Mouse (Mus musculus): Measurements from ENCODE around the gene Sox6.

- TF ChIP-seq CTCF (IDR thresholded peaks at IDR 0.05) = no peak
- TF ChIP-seq POLR2A (IDR thresholded peaks at IDR 0.05; ENCODE audit: insufficient read depth, low read depth, low read length) = no peak
- TF ChIP-seq EP300 (IDR thresholded peaks at IDR 0.05; ENCODE audit: insufficient read depth, low read depth, low read length) = no peak
Measured at GRCm38 (mm10) chr7:115669207-115670004, 369.2 kb downstream of the Sox6 start.
